Mouse (Mus musculus): ENCODE measurements around the gene B3galt5. TPM values are rescaled to one million over a fixed set of nuclear protein-coding genes. Genes with fewer than 3 reads are reported as not detected.

Gene B3galt5
- 1.5 and 1.6 TPM in 2 replicates for polyA plus RNA-seq (2015; fragmentation: Nextera tagmentation; extraction: Ambion mirVana)

DNA sequence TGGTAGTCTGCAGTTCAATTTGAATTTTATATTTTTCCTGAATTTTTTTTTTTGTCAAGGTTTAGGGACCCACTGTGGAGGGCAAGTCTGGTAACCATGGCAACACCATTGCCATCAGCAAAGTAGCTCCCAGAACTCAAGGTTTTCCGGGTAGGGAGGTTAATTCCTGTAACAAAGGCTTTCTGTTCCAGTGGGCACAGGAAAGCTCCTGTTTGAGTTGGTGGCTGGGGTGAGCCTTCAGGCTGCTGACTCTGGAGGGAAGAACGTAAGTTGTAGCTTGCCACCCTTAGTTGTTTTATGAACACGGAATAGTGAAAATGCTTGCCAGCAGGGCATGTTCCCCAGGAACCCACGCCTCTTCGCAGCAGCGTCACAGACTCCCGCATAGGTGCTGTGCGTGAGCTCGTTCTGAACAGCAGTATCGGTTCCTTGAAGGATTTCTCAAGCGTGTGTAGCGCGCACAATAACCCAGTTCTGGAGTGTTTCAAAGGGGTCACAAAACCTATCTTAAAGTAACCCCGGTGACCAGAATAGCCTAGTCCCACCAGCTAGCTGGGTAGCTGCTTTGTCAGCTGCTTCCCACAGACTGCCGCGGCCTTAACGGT is at the start of gene B3galt5:
TSS of gene B3galt5 (plus strand) at position 436 of the 605 bp plus-strand sequence.
- WGBS, result 56% methylated on average over 17 of the region's 17 CpGs

DNA sequence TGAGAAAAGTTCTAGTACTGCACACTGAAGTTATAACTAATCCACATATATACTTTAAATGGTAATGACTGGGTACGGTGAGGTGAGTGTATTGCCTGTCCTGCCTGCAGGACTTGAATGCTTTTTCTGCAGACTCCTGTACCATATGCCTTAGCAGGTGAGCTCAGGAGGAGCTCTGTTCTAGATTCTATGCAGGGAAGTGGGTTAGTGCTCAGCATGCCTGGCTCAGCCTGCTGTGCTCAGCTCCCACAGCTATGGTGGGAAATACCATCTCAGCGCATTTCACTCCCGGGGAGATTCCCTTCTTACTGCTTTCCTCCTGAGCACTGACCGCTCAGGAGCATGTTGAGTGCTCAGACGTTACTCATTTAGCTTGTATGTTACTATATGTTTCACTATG is 48.0 kb upstream of the B3galt5 start:
- no peak overlapping the region for H3K9ac ChIP-seq (replicated peaks)
- no peak overlapping the region for H3K27ac ChIP-seq
- H3K36me3 ChIP-seq, result no peaks in the 10 kb centered on the region
- H3K9me3 ChIP-seq, result peaks cover 4% of the 10 kb centered on the region; the same call in 1 of the 2 replicates
- H3K4me1 ChIP-seq (replicated peaks), result peaks cover 8% of the 10 kb centered on the region
- 82% methylated on average over 5 of the region's 5 CpGs for WGBS
- no peak overlapping the region for H3K4me3 ChIP-seq (replicated peaks)
- H3K27me3 ChIP-seq, result no peaks in the 10 kb centered on the region
- ATAC-seq, result no peak
- no peak overlapping the region for H3K4me2 ChIP-seq (replicated peaks)

More for the DNA sequence above, at the start of gene B3galt5:
- Histone ChIP-seq H3K27me3 (no peaks in the 10 kb centered on the region), H3K4me3 (replicated peaks) (no peak within 1 kb of the TSS), H3K27ac (peak within 1 kb of the TSS; percentile 25; the same call in 1 of the 2 replicates), H3K4me1 (replicated peaks) (peaks cover 8% of the 10 kb centered on the region), H3K9ac (replicated peaks) (no peak within 1 kb of the TSS), H3K9me3 (no peaks in the 10 kb centered on the region), H3K36me3 (no peaks in the 10 kb centered on the region), H3K4me2 (replicated peaks) (peak within 1 kb of the TSS; percentile 31; the same call in 1 of the 2 replicates)
- peak; percentile 40; the same call in 1 of the 2 replicates for ATAC-seq

- peak; percentile 98 for ATAC-seq
- peak within 1 kb of the TSS; percentile 82 for H3K27ac ChIP-seq
- H3K4me2 ChIP-seq (replicated peaks), result peak within 1 kb of the TSS; percentile 79
- H3K27me3 ChIP-seq, result no peaks in the 10 kb centered on the region
- peaks cover 8% of the 10 kb centered on the region for H3K4me1 ChIP-seq (replicated peaks)
- H3K9me3 ChIP-seq, result no peaks in the 10 kb centered on the region
- peak within 1 kb of the TSS; percentile 87 for H3K9ac ChIP-seq (replicated peaks)
- H3K36me3 ChIP-seq, result no peaks in the 10 kb centered on the region
- WGBS, result under 1% methylated on average over 77 of the region's 77 CpGs
- peak within 1 kb of the TSS; percentile 92 for H3K4me3 ChIP-seq (replicated peaks)
Measured at GRCm38 (mm10) chr16:96191531-96192506, 43.8 kb upstream of the B3galt5 start, which contains the start of gene Lca5l. Lca5l (minus strand) TSS chr16:96192271.

DNA sequence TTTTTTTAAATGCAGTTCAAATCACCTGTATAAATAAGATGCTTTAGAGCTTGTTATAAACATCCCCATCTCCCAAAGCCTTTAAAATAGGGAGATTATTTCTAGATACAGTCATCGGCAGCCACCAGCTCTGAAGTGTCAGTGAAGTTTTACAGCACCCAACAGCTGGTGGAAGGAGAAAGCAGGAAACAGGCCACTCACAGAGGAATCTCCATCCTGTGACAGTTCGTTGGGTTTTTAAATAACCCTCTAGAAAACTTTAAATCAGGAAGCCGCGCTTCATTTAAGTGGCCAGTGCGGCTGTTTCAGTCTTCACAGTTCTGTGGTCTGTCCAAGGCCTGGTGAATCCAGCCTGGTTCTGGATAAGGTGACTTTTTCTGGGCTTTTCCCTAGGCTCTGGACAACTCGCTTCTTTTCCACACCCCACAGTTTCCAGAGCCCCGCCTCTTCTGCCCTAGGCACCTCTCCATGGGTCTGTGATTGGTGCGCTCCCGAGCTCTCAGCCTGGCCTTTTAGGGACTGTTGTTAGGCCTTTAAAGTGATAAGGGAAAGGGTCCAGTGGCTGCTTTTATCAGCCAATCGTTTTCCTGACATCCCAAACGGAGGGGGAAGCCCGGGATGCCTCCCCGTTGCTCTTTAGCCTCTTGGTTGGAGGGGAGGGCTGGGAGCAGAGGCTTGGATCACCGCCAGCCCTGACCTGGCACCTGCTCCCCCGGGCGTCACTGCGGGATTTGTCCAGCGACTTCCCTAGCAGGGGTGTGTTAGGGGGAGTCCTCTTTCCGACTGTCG is 35.5 kb upstream of the B3galt5 start, which contains the start of gene Sh3bgr:
TSS of gene Sh3bgr (plus strand) at position 538 of the 789 bp plus-strand sequence.
- WGBS, result 7% methylated on average over 20 of the region's 20 CpGs
- H3K27ac ChIP-seq, result no peak within 1 kb of the TSS
- H3K36me3 ChIP-seq, result no peaks in the 10 kb centered on the region
- H3K27me3 ChIP-seq, result no peaks in the 10 kb centered on the region
- peak within 1 kb of the TSS; percentile 51 for H3K9ac ChIP-seq (replicated peaks)
- peaks cover 10% of the 10 kb centered on the region for H3K4me1 ChIP-seq (replicated peaks)
- H3K4me2 ChIP-seq (replicated peaks), result peak within 1 kb of the TSS; percentile 58
- H3K4me3 ChIP-seq (replicated peaks), result peak within 1 kb of the TSS; percentile 29
- ATAC-seq, result peak; percentile 79
- no peaks in the 10 kb centered on the region for H3K9me3 ChIP-seq

GRCm38 (mm10) chr16:96200702-96201028 is 34.9 kb upstream of the B3galt5 start:
- peak overlapping the region; percentile 29 for H3K4me3 ChIP-seq (replicated peaks)
- no peaks in the 10 kb centered on the region for H3K36me3 ChIP-seq
- no peaks in the 10 kb centered on the region for H3K9me3 ChIP-seq
- H3K27ac ChIP-seq, result no peak overlapping the region
- peaks cover 10% of the 10 kb centered on the region for H3K4me1 ChIP-seq (replicated peaks)
- WGBS, result 31% methylated on average over 9 of the region's 9 CpGs
- H3K4me2 ChIP-seq (replicated peaks), result peak overlapping the region; percentile 58
- no peak for ATAC-seq
- H3K9ac ChIP-seq (replicated peaks), result peak overlapping the region; percentile 51
- H3K27me3 ChIP-seq, result no peaks in the 10 kb centered on the region

GRCm38 (mm10) chr16:96201485-96202232 is 33.9 kb upstream of the B3galt5 start:
- Histone ChIP-seq H3K9me3 (no peaks in the 10 kb centered on the region), H3K9ac (replicated peaks) (no peak overlapping the region), H3K4me3 (replicated peaks) (no peak overlapping the region), H3K27me3 (no peaks in the 10 kb centered on the region), H3K27ac (no peak overlapping the region), H3K36me3 (no peaks in the 10 kb centered on the region), H3K4me2 (replicated peaks) (no peak overlapping the region), H3K4me1 (replicated peaks) (peaks cover 10% of the 10 kb centered on the region)
- WGBS, result 85% methylated on average over 11 of the region's 11 CpGs
- no peak for ATAC-seq

GRCm38 (mm10) chr16:96209789-96210188 is 25.8 kb upstream of the B3galt5 start:
- Histone ChIP-seq H3K9me3 (no peaks in the 10 kb centered on the region), H3K9ac (replicated peaks) (no peak overlapping the region), H3K36me3 (no peaks in the 10 kb centered on the region), H3K4me3 (replicated peaks) (no peak overlapping the region), H3K27me3 (no peaks in the 10 kb centered on the region), H3K4me1 (replicated peaks) (no peaks in the 10 kb centered on the region), H3K27ac (no peak overlapping the region), H3K4me2 (replicated peaks) (no peak overlapping the region)
- WGBS, result 85% methylated on average over 10 of the region's 10 CpGs
- no peak for ATAC-seq

DNA sequence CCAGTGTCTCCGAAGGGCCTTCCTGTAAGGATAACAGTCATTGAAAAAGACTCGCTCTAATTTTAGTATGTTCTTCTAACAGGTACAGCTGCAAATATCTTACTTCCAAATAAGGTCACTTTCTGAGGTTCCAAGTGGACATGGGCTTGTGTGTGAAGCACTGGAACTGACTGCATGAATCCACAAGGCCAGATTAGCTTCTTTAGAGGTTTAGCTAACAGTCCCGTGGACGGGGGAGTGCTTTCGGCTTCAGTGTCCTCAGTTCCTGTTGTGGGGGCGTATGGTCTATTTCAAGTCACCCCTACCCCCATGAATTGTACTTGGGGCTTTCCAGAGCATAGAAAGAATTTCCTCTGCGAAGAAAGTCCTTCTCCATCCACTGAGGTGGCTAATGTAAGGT is 24.7 kb upstream of the B3galt5 start:
- 89% methylated on average over 7 of the region's 7 CpGs for WGBS
- H3K4me1 ChIP-seq (replicated peaks), result no peaks in the 10 kb centered on the region
- H3K9ac ChIP-seq (replicated peaks), result no peak overlapping the region
- H3K36me3 ChIP-seq, result no peaks in the 10 kb centered on the region
- no peaks in the 10 kb centered on the region for H3K27me3 ChIP-seq
- H3K9me3 ChIP-seq, result no peaks in the 10 kb centered on the region
- H3K27ac ChIP-seq, result no peak overlapping the region
- H3K4me2 ChIP-seq (replicated peaks), result no peak overlapping the region
- H3K4me3 ChIP-seq (replicated peaks), result no peak overlapping the region
- ATAC-seq, result no peak

GRCm38 (mm10) chr16:96213027-96213426 is 22.6 kb upstream of the B3galt5 start:
- 96% methylated on average over 4 of the region's 4 CpGs for WGBS
- Histone ChIP-seq H3K9ac (replicated peaks) (no peak overlapping the region), H3K36me3 (no peaks in the 10 kb centered on the region), H3K27me3 (no peaks in the 10 kb centered on the region), H3K4me1 (replicated peaks) (no peaks in the 10 kb centered on the region), H3K4me3 (replicated peaks) (no peak overlapping the region), H3K4me2 (replicated peaks) (no peak overlapping the region), H3K27ac (no peak overlapping the region), H3K9me3 (no peaks in the 10 kb centered on the region)
- no peak for ATAC-seq

GRCm38 (mm10) chr16:96221491-96221890 is 14.1 kb upstream of the B3galt5 start:
- WGBS, result 75% methylated on average over 5 of the region's 5 CpGs
- H3K36me3 ChIP-seq, result no peaks in the 10 kb centered on the region
- H3K4me2 ChIP-seq (replicated peaks), result no peak overlapping the region
- no peaks in the 10 kb centered on the region for H3K9me3 ChIP-seq
- no peak overlapping the region for H3K9ac ChIP-seq (replicated peaks)
- no peak overlapping the region for H3K4me3 ChIP-seq (replicated peaks)
- H3K27me3 ChIP-seq, result no peaks in the 10 kb centered on the region
- ATAC-seq, result no peak
- no peak overlapping the region for H3K27ac ChIP-seq
- H3K4me1 ChIP-seq (replicated peaks), result no peaks in the 10 kb centered on the region

GRCm38 (mm10) chr16:96221959-96222358 is 13.6 kb upstream of the B3galt5 start:
- H3K4me2 ChIP-seq (replicated peaks), result no peak overlapping the region
- no peaks in the 10 kb centered on the region for H3K27me3 ChIP-seq
- H3K27ac ChIP-seq, result no peak overlapping the region
- 86% methylated on average over 3 of the region's 3 CpGs for WGBS
- no peaks in the 10 kb centered on the region for H3K36me3 ChIP-seq
- no peaks in the 10 kb centered on the region for H3K4me1 ChIP-seq (replicated peaks)
- ATAC-seq, result no peak
- no peak overlapping the region for H3K9ac ChIP-seq (replicated peaks)
- H3K4me3 ChIP-seq (replicated peaks), result no peak overlapping the region
- no peaks in the 10 kb centered on the region for H3K9me3 ChIP-seq
